Mouse (Mus musculus) heart, embryonic 14.5 days (tissue): ENCODE measurements around the gene Fgfr4. TPM values are rescaled to one million over a fixed set of nuclear protein-coding genes. Genes with fewer than 3 reads are reported as not detected.

Experiments
- ATAC-seq: fragments of 200-750 bp; cut with Nextera tagmentation; 2 replicates; pipeline ENCODE4 v1.8.0; 2017; ENCODE audit warnings: low read depth, moderate TSS enrichment; ENCODE audit not compliant: insufficient number of reproducible peaks, insufficient read depth, low FRiP score
- H3K27ac ChIP-seq, 2 experiments: fragments of 200-500 bp in 1 of 2; fragments of 300-500 bp in 1 of 2; sonication (generic) in 1 of 2; replicated peaks in 1 of 2; 2 replicates each; pipeline ENCODE4 v1.5.1; 2012 to 2014; ENCODE audit warnings: low read depth in 2 of 2, low read length in 2 of 2, control low read depth in 1 of 2, mild to moderate bottlenecking in 1 of 2, mixed read lengths in 1 of 2; ENCODE audit not compliant: control insufficient read depth in 1 of 2, insufficient read depth in 1 of 2
- H3K27me3 ChIP-seq: fragments of 300-500 bp; sonication (generic); 2 replicates; pipeline ENCODE4 v1.6.1; 2014; ENCODE audit warnings: mild to moderate bottlenecking, low read length, control low read depth; ENCODE audit not compliant: control insufficient read depth, insufficient read depth
- H3K36me3 ChIP-seq: fragments of 300-500 bp; sonication (generic); 2 replicates; pipeline ENCODE4 v1.6.1; 2014; ENCODE audit warnings: mild to moderate bottlenecking, control low read depth, low read length, mixed read lengths; ENCODE audit not compliant: control insufficient read depth, insufficient read depth
- H3K4me1 ChIP-seq, 2 experiments: fragments of 200-500 bp in 1 of 2; fragments of 300-500 bp in 1 of 2; sonication (generic) in 1 of 2; 2 replicates each; pipeline ENCODE4 v1.6.1; 2012 to 2014; ENCODE audit warnings: low read length in 2 of 2, control low read depth in 1 of 2, mixed read lengths in 1 of 2; ENCODE audit not compliant: control insufficient read depth in 2 of 2, insufficient read depth in 2 of 2
- H3K4me2 ChIP-seq: fragments of 300-500 bp; sonication (generic); 2 replicates; pipeline ENCODE4 v1.6.1; 2014; ENCODE audit warnings: mild to moderate bottlenecking, low read length
- H3K4me3 ChIP-seq, 2 experiments: fragments of 200-500 bp in 1 of 2; fragments of 300-500 bp in 1 of 2; sonication (generic) in 1 of 2; 2 replicates each; pipeline ENCODE4 v1.5.1; 2012 to 2014; ENCODE audit warnings: low read length in 2 of 2, mild to moderate bottlenecking in 2 of 2, control low read depth in 1 of 2, low read depth in 1 of 2, moderate library complexity in 1 of 2; ENCODE audit not compliant: control insufficient read depth in 1 of 2, insufficient read depth in 1 of 2
- H3K9ac ChIP-seq: fragments of 300-500 bp; sonication (generic); 2 replicates; pipeline ENCODE4 v1.6.1; 2014; ENCODE audit warnings: mild to moderate bottlenecking, low read length
- H3K9me3 ChIP-seq: fragments of 300-500 bp; sonication (generic); 2 replicates; pipeline ENCODE4 v1.6.1; 2016; ENCODE audit warnings: low read length, control low read depth; ENCODE audit not compliant: control insufficient read depth
- WGBS: fragments of 180-500 bp; shearing (Covaris S2); extraction: QIAGEN DNeasy Blood & Tissue Kit; methylation state at CpG from one replicate; pipeline ENCODE4 v1.1.7; 2014; 5-methylcytosine and 5-hydroxymethylcytosine counted together
- polyA plus RNA-seq: library from polyadenylated mRNA; unstranded; fragments of >200 nt; fragmentation: Nextera tagmentation; extraction: Ambion mirVana; gene quantifications from 2 replicates; pipeline ENCODE4 v1.2.1, GENCODE M21; 2014

Fgfr4 gene
- polyA plus RNA-seq, 1 experiment from 2014 or later: 0.39 TPM

GRCm38 (mm10) chr13:55176265-55176664 lies 23.8 kb downstream of the Fgfr4 start:
- no peak overlapping the region for H3K27ac ChIP-seq
- no peak overlapping the region for H3K4me3 ChIP-seq
- H3K27me3 ChIP-seq: no peaks in the 10 kb centered on the region
- no peaks in the 10 kb centered on the region for H3K36me3 ChIP-seq
- WGBS: 73% methylated on average over 6 of the region's 6 CpGs
- no peak overlapping the region for H3K9ac ChIP-seq
- ATAC-seq: no peak
- H3K4me2 ChIP-seq: no peak overlapping the region
- no peaks in the 10 kb centered on the region for H3K9me3 ChIP-seq
- H3K4me1 ChIP-seq: peaks cover 8 to 10% of the 10 kb centered on the region in 2 experiments; a peak in 3 of 4 replicates

DNA sequence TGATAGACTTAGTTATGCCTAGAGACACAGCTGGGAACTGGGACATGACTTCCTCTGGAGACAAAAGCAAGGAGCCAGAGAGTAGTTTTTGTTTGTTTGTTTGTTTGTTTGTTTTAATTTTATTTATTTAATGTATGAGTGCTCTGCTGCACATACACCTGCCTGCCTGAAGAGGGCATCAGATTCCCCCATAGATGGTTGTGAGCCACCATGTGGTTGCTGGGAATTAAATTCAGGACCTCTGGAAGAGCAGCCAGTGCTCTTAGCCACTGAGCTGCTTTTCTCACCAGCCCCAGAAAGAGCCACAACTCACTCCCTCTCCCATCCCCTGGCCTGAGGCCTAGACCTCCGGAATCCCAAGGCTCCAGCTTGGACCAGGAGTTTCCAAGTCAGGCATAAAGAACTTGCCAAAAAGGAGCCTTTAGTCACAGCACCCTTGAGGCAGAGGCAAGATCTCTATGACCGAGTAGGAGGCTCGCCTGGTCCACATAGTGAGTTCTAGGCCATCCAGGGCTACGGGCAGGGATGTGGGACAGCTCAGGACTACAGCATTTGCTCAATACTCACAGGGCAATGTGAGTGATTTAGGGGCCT lies 25.6 kb downstream of the Fgfr4 start:
- Histone ChIP-seq H3K9me3 (no peaks in the 10 kb centered on the region), H3K4me2 (no peak overlapping the region), H3K4me3 (no peak overlapping the region), H3K27ac (no peak overlapping the region), H3K27me3 (no peaks in the 10 kb centered on the region), H3K4me1 (peaks cover 0 to 5% of the 10 kb centered on the region in 2 experiments; a peak in 1 of 4 replicates), H3K36me3 (no peaks in the 10 kb centered on the region), H3K9ac (no peak overlapping the region)
- no peak for ATAC-seq
- 64% methylated on average over 4 of the region's 4 CpGs for WGBS

- Histone ChIP-seq H3K9me3 (no peaks in the 10 kb centered on the region), H3K4me3 (no peak overlapping the region), H3K36me3 (no peaks in the 10 kb centered on the region), H3K9ac (no peak overlapping the region), H3K4me1 (peaks cover 0 to 5% of the 10 kb centered on the region in 2 experiments; a peak in 1 of 4 replicates), H3K4me2 (no peak overlapping the region), H3K27ac (no peak overlapping the region), H3K27me3 (no peaks in the 10 kb centered on the region)
- no peak for ATAC-seq
- 29% methylated on average over 2 of the region's 2 CpGs for WGBS
Observed at GRCm38 (mm10) chr13:55178556-55178955, 26.1 kb downstream of the Fgfr4 start.

DNA sequence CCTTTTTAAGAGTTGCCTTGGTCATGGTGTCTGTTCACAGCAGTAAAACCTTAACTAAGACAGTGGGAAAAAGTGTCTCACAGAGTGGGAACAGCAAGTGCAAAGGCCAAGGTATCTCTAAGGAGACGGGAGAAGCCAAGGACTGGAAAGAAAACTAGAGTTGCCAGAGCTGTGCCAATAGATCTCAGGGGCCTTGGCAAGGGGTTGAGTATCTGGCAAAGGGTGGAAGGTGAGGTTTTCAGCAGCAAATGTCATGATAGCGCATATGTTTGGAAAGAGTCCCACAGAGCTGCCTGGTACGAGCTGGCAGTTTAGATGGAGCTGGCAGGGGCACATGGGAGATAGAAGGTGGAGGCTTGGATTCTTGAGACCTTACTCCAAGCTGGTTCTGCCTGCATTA lies 27.2 kb downstream of the Fgfr4 start:
- Histone ChIP-seq H3K9me3 (no peaks in the 10 kb centered on the region), H3K4me2 (no peak overlapping the region), H3K27me3 (no peaks in the 10 kb centered on the region), H3K4me3 (no peak overlapping the region), H3K36me3 (no peaks in the 10 kb centered on the region), H3K9ac (no peak overlapping the region), H3K27ac (no peak overlapping the region), H3K4me1 (peaks cover 0 to 5% of the 10 kb centered on the region in 2 experiments; a peak in 1 of 4 replicates)
- whole genome bisulfite sequencing: 83% methylated on average over 3 of the region's 3 CpGs
- ATAC-seq: no peak

DNA sequence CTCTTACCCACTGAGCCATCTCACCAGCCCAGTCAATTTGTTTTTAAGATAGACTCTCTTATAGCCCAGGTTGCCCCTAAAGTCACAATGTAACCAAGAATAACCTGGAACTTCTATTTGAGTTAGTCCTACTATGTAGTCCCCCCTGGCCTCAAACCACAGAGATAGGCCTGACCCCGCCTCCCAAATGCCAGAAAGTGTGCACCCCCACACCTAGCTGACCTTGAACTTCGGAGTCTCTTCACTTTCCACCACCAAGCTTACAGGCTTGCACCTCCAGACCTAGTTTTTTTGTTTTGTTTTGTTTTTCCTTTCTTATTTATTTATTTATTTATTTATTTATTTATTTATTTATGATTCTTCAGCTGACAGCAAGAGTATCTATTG lies 29.3 kb downstream of the Fgfr4 start:
- H3K27ac ChIP-seq: peak overlapping the region; percentile 79 to 85; a peak in 2 of 4 replicates
- WGBS: 74% methylated on average over 2 of the region's 2 CpGs

GRCm38 (mm10) chr13:55182173-55182894 lies 29.9 kb downstream of the Fgfr4 start:
- Histone ChIP-seq H3K4me3 (peak overlapping the region; percentile 40 to 43), H3K4me1 (peaks cover 0 to 5% of the 10 kb centered on the region in 2 experiments; a peak in 1 of 4 replicates), H3K4me2 (peak overlapping the region; percentile 74), H3K36me3 (no peaks in the 10 kb centered on the region), H3K27ac (peak overlapping the region; percentile 79 to 85), H3K9ac (peak overlapping the region; percentile 73), H3K9me3 (no peaks in the 10 kb centered on the region), H3K27me3 (no peaks in the 10 kb centered on the region)
- peak; percentile 76 for ATAC-seq
- WGBS: 4% methylated on average over 23 of the region's 23 CpGs

More for the DNA sequence above, 29.3 kb downstream of the Fgfr4 start:
- Histone ChIP-seq H3K4me3 (peak overlapping the region; percentile 40 to 43; a peak in 3 of 4 replicates), H3K4me2 (peak overlapping the region; percentile 74), H3K36me3 (no peaks in the 10 kb centered on the region), H3K27me3 (no peaks in the 10 kb centered on the region), H3K9ac (peak overlapping the region; percentile 73; the same call in 1 of the 2 replicates), H3K4me1 (peaks cover 0 to 5% of the 10 kb centered on the region in 2 experiments; a peak in 1 of 4 replicates), H3K9me3 (no peaks in the 10 kb centered on the region)
- ATAC-seq: no peak

DNA sequence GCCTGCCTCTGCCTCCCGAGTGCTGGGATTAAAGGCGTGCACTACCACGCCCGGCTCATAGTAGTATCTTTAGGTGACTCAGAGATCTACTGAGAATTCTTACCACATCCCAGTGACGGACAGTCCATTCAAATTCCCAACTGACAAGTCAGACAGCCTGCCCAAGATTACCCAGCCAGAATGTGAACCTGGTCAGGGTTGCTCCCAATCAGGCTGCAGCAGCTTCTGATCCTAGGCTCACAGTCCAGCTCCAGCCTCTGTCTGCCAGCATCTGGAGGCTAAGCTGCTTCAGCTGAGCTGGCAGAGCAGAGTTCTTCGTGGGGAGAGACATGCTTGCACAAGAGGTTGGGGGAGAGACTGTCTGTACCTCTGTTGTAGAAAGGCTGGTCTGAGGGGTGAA lies 30.9 kb downstream of the Fgfr4 start:
- Histone ChIP-seq H3K36me3 (no peaks in the 10 kb centered on the region), H3K4me3 (no peak overlapping the region), H3K4me1 (peaks cover 0 to 5% of the 10 kb centered on the region in 2 experiments; a peak in 1 of 4 replicates), H3K9ac (no peak overlapping the region), H3K9me3 (no peaks in the 10 kb centered on the region), H3K4me2 (no peak overlapping the region), H3K27me3 (no peaks in the 10 kb centered on the region), H3K27ac (no peak overlapping the region)
- ATAC-seq: no peak
- 77% methylated on average over 6 of the region's 6 CpGs for WGBS
